Comparison of ENCODE assay signal across 12 mouse cellular contexts in genomic region chr7:62026635-62027034, GRCm38 (mm10).
"Had no signal": no experiment of that assay in that cellular context is flagged by ENCODE, and none has a peak within 500 bp of the region (broad histone marks: within the 10 kb centered on the region; RNA-seq: fewer than 3 reads in every experiment).

No protein-coding gene starts in this region.

- H3K27me3 ChIP-seq: limb, embryonic 15.5 days; liver, embryonic 12.5 days; megakaryocyte, embryonic 14.5 days had no signal

- H3K9ac ChIP-seq: limb, embryonic 15.5 days; liver, embryonic 12.5 days; lung, embryonic 14.5 days had no signal

- ATAC-seq: liver, embryonic 12.5 days; midbrain, embryonic 16.5 days had no signal

- H3K4me1 ChIP-seq: limb, embryonic 15.5 days; liver, embryonic 12.5 days; megakaryocyte, embryonic 14.5 days had no signal

- H3K27ac ChIP-seq: limb, embryonic 15.5 days; liver, embryonic 12.5 days; macrophage had no signal

- H3K4me2 ChIP-seq: limb, embryonic 15.5 days; liver, embryonic 12.5 days; lung, embryonic 14.5 days had no signal

- DNase-seq: kidney, postnatal 25 days; layer of hippocampus, adult 9-11 months; layer of hippocampus, postnatal 36 days; lung, embryonic 14.5 days; lung, postnatal 10 days; right cerebral cortex, postnatal 14 days; thymus, postnatal 4 days had no signal

- H3K36me3 ChIP-seq: limb, embryonic 15.5 days; liver, embryonic 12.5 days had no signal

- H3K4me3 ChIP-seq: limb, embryonic 15.5 days; liver, embryonic 12.5 days; megakaryocyte, embryonic 14.5 days had no signal

- H3K9me3 ChIP-seq: limb, embryonic 15.5 days; liver, embryonic 12.5 days had no signal
